Mouse (Mus musculus) megakaryocyte progenitor cell, adult 5-6 weeks (primary cell): ENCODE data around the gene Tmem51. TPM values are rescaled to one million over a fixed set of nuclear protein-coding genes. Genes with fewer than 3 reads are reported as not detected.
A peak's percentile ranks its signal among the peaks of the same experiment; 100 is the strongest.

Experiments
- ATAC-seq: replicated peaks from 2 replicates; pipeline ENCODE4 v1.8.0; 2016; ENCODE audit warnings: mild to moderate bottlenecking, moderate TSS enrichment, inconsistent platforms; ENCODE audit not compliant: poor library complexity
- total RNA-seq, 2 experiments: library from RNA; stranded (forward) in 1 of 2; stranded (reverse) in 1 of 2; fragments of 157-497, 149-512 nt in 1 of 2; fragments of 200-1000 nt in 1 of 2; gene quantifications; 2 replicates each; pipeline versions ENCODE4 v1.2.3 to v1.2.4; 2015 to 2017

Gene Tmem51
- total RNA-seq, 2 experiments from 2014 or later, result 0.47 to 0.87 TPM

GRCm38 (mm10) chr4:142081631-142082283 is 2.3 kb downstream of the Tmem51 start:
- ATAC-seq, result peak; percentile 37

GRCm38 (mm10) chr4:142080901-142081630 is 3.0 kb downstream of the Tmem51 start:
- no peak for ATAC-seq

GRCm38 (mm10) chr4:142080487-142080767 is 3.7 kb downstream of the Tmem51 start:
- no peak for ATAC-seq

- ATAC-seq, result peak; percentile 26
Observed at GRCm38 (mm10) chr4:142079629-142080486, 4.2 kb downstream of the Tmem51 start.

- peak; percentile 56 for ATAC-seq
Observed at GRCm38 (mm10) chr4:142077572-142078271, 6.4 kb downstream of the Tmem51 start.

GRCm38 (mm10) chr4:142076883-142077282 is 7.2 kb downstream of the Tmem51 start:
- ATAC-seq, result no peak

- ATAC-seq, result no peak
Observed at GRCm38 (mm10) chr4:142075931-142076330, 8.2 kb downstream of the Tmem51 start.

- peak; percentile 63 for ATAC-seq
Observed at GRCm38 (mm10) chr4:142074060-142074732, 9.9 kb downstream of the Tmem51 start.

- ATAC-seq, result no peak
Observed at GRCm38 (mm10) chr4:142071243-142071991, 12.7 kb downstream of the Tmem51 start.

GRCm38 (mm10) chr4:142070840-142071239 is 13.3 kb downstream of the Tmem51 start:
- ATAC-seq, result peak; percentile 19; the same call in 1 of the 2 replicates

- ATAC-seq, result no peak
Observed at GRCm38 (mm10) chr4:142068899-142069812, 14.9 kb downstream of the Tmem51 start.

- ATAC-seq, result no peak
Observed at GRCm38 (mm10) chr4:142066576-142066975, 17.5 kb downstream of the Tmem51 start.

GRCm38 (mm10) chr4:142065835-142066234 is 18.3 kb downstream of the Tmem51 start:
- ATAC-seq, result peak; percentile 61

GRCm38 (mm10) chr4:142065270-142065669 is 18.8 kb downstream of the Tmem51 start:
- ATAC-seq, result peak; percentile 30

- no peak for ATAC-seq
Observed at GRCm38 (mm10) chr4:142064582-142065228, 19.4 kb downstream of the Tmem51 start.

- no peak; the same call in 1 of the 2 replicates for ATAC-seq
Observed at GRCm38 (mm10) chr4:142063057-142063534, 21.0 kb downstream of the Tmem51 start.

GRCm38 (mm10) chr4:142061485-142062240 is 22.4 kb downstream of the Tmem51 start:
- ATAC-seq, result no peak
